Mouse (Mus musculus): ENCODE measurements around the gene Pik3r2.

The Pik3r2 gene

DNA sequence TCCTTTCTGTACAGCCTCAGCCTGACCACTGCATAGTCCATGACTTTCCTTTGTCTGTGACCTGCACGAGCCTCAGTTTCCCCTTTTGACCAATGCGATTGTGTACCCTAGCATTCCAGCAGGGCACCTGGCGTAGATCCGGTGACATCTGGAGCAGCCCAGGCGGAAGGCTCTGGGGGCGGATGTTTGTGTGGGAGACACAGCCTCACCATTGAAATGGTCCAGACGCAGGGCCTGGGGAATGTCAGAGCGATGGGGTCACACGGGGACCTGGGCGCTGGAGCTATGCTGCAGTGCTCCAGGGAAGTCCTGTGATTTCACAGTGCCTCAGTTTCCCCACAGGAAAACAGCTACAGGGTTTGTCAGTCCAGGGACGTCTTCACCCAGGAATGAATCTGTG, 34.3 kb downstream of the Pik3r2 start:
- no peak for DNase-seq (ENCODE audit: low spot score in 2 of 2)

DNA sequence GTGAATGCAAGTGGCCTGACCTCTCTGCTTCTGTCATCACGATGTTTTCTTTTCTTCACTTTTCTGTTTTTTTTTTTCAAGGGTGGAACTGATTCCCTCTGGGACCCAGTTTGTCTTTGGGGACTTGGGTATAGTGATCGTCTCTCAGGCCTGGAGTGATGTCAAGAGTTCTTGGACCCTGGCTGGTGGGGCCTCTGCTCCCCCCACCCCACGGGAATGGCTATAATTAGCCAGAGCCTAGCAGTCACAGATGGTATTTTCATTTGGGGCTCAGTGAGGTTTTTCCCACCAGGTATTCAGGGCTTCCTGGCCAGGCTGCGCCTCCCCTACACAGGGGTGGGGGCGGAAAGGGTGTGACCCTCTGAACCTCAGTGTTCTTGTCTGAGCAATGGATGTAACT, 34.9 kb downstream of the Pik3r2 start:
- DNase-seq (ENCODE audit: low spot score in 2 of 2): no peak

DNA sequence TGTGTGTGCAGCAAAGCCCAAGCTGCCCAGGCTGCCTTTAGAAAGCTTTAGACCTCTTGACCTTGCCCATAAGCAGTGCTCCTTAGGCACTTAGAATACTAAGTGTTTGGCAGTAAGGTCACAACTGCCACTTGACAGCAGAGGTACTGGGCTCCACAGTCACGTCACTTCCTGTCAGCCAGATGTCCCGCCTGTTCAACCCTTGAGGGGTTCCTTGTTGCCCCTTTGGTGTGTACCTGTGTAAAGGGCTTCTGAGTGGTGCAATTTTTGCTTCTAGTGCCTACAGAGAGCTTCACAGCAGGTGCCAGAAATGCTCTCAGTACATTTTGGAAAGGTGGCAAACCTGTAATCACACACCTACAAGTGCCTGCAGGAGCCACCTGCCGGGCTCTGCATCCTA, 38.3 kb downstream of the Pik3r2 start:
- no peak for DNase-seq (ENCODE audit: low spot score in 2 of 2)

DNA sequence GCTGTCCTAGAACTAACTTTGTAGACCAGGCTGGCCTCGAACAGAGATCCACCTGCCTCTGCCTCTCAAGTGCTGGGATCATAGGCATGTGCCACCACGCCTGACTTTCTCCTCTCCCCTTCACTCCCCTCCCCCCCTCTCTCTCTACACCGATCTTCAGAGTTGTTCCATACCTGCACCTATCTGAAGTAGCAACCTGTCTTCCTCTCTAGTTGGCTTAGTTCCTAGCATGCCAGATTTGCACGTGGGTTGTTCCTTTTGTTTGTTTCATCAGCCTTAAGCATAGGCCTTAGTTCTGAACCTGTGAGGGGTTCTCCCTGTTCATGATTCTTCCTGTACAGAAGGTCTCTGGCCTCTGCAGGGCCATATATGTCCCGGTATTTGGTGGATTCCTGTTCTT, 38.8 kb downstream of the Pik3r2 start:
- DNase-seq (ENCODE audit: low spot score in 2 of 2): no peak

DNA sequence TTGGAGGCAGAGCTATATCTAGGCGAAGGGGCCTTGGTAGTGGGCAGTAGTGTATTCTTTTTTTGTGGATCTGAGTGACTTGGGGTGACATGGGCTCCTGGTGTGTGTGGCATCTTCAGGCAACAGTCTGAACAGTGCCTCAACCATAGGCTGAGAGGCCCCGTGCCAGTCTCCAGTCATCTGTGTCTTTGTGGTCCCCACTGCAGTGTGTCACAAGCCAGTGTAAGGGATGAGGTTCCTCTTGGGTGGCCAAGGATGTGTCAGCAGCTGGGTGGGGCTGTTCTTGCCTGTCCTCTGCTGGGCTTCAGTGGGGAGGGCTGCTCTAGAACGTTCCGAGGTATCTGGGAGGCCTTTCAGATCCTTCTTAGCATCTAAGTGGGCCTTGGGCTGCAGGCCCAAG, 45.6 kb downstream of the Pik3r2 start:
- peak; percentile 48 to 69 for DNase-seq (ENCODE audit: low spot score in 2 of 2)

DNA sequence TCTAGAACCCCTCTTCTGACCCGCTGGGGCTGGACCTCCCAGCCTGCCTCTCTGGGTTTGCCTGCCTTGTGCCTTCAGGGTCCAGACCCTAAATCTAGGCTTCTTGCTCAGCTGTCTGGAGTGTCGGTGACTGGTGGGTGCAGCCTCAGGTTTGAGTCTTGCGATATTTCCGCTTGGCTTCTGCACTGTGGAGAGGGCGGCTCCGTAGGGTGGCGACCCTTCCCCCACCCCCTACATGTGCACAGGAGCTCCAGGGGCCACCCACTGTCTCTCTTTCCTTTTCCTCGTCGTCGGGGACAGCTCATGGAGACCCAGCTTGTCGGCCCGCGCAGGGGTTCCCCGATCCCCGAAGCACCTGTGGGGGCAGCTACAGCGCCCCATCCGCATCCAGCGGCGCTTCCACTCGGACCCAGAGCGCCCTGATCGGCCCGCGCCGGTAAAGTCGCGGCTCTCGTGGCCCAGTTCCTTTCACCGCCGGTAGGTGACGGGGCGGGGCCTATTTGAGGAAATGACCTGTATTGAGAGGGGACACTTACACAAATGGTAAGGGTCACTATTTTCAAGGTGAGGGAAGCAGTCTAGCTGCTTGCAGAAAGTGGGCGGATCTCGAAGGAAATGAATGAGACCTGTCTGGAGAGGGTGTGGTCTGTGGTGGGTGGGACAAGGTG, 46.6 kb downstream of the Pik3r2 start:
- DNase-seq (ENCODE audit: low spot score in 2 of 2): peak; percentile 58 to 79

DNA sequence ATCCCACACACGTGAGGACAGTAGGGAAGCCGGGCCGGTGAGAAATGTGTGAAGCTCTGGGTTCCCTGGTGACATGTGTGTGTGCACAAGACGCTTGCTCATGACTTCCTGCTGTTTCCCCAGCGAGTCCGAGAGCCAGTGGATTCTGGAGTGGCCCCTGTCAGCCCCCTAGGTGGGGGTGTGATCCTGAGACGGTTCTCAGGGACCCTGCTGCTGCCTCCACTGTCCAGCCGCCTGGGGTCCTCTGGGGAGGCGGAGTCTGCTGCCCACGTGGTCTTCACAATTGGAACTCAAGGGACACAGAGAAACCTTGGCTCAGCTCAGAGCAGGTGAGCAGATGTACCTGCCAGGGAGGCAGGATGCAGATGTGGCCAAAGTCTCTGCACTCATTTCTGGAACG, 49.8 kb downstream of the Pik3r2 start:
- DNase-seq (ENCODE audit: low spot score in 2 of 2): no peak

DNA sequence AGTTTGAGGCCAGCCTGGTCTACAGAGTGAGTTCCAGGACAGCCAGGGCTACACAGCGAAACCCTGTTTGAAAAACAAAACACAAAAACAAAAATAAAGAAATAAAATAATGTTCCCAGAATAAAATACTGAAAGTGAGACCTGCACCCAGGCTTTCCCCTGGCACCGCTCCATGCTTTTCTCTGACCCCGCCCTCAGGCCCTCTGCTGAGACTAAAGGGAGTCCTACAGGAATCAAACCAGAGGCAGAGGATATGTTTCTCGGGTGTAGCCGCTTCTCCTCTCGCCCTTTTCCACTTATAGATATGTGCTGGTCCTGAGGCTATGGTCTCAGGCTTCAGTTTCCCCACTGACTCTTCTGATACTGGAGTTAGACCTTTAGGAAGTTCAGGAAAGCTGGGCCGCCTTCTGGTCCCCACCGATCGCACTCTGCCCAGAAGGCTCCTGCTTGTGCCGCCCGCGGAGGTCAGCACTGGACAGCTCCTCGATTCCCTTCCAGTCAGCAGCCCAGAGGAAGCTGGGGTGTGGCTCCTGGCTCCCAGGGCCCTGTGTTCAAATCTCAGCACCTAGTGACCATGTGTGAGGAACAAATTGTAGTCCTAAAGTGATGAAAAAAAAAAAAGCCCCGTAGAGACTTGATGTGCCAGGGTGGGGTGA, 50.6 kb downstream of the Pik3r2 start:
- DNase-seq (ENCODE audit: low spot score in 2 of 2): peak in 1 of 2 experiments; percentile 70

DNA sequence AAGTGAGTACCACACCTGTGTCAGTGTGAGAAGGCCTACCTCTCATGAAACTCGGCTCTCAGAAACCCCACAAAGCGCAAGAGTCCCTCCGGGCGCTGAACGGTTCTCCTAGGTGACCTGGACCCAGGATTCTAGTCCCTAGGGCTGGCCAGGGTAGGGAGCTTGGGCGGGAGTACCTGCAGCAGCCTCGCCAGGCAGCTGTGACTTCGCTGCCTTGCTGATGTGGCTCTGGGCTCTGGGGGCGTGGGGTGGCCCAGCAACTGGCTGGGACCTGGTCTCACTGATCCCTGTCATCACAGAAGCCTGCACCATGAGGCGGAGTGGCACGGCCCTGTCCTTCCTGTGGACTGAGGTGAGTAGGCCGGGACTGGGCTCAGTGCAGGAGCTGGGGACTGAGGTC, 52.3 kb downstream of the Pik3r2 start:
- DNase-seq (ENCODE audit: low spot score in 2 of 2): no peak

DNA sequence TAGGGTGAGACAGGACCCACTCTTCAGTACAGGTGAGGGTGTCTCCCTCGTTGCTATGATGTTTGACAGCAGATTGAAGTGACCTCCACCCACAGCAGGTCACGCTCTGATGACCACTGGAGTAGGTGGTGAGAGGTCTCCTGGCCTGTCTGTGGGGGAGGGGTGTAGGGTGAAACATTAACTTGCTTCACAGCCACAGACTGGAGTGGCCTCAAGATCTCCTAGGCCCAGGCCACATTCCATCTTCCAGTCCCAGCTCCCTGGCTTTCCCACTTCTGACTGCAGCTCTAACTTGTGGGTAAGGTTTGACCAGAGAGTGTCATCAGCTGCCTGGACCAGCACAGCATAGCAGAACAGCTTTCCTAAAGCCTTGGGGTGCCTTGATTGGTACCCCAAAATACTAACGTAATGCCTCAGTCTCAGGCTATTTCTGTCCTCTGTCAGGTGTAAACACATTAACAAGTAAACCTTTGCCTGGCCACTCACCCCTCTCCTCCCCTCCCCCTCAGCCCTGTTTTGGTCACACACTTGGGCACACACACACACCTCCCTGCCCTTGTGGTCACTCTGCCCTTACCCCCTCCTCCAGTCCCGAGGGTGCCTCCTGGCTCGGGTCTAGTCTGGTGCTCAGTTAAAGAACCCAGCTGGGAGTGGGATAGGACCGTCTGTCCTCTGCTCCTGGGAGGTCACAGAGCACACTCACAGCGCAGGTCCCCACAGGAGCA, 52.9 kb downstream of the Pik3r2 start, which contains the start of gene Pde4c:
Gene Pde4c (plus strand): TSS at position 235 of the 725 bp plus-strand sequence.
- no peak for DNase-seq (ENCODE audit: low spot score in 2 of 2)

DNA sequence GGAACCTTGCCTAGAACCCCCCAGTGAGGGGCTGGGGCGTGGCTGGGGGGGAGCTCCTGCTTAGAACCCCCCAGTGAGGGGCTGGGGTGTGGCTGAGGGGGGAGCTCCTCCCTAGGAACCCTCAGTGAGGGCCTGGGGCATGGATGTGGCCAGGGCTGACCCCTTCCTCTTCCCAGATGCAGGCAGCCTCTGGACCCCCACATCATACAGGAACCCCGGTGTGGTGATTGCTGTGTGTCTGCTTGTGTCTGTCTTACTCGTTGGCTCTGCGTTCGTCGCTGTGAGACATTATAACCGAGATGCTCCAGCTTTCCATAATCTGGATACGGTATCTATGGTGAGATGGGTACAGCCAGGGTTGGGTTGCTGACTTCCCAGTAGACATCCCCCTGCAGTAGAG, 54.9 kb downstream of the Pik3r2 start:
- DNase-seq (ENCODE audit: low spot score in 2 of 2): no peak

DNA sequence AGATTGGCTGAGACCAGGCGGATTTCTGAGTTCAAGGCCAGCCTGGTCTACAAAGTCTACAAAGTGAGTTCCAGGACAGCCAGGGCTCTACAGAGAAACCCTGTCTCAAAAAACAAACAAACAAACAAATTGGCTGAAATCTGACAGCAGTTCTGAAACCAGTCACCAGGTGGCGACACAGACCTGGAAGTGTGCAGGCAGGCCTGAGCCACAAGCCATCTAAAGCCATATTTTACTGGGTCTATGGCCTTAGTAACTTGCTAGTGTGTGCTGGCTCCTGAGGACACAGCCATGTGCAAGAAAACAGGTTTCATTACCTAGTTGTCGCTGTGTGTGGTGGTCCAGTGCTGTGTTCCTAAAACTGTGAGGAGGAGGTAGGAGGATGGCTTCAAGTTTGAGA, 55.8 kb downstream of the Pik3r2 start:
- DNase-seq (ENCODE audit: low spot score in 2 of 2): peak; percentile 79 to 93

DNA sequence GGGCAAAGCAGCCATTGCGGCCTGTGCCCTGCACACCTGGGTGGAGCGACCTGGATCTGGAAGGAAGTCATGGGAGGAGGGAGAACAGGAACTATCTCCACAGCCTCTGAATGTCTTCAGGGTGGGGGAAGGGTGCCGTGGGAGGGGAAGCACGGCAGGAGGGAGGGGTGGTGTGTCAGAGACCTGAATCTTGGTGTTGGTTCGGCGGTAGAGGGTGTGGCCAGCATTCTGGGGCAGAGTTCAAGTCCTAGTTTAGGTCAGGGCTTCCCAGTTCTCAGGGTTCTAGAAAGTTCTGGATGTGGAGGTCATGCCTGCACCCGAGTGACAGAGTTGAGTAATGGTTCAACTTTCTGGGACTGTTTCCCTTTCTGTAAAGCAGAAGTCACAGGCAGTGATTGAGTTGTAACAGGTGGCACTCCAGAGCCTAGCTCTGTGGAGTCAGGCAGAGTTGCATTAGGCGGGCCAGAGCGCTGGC, 56.7 kb downstream of the Pik3r2 start:
- DNase-seq (ENCODE audit: low spot score in 2 of 2): peak in 1 of 2 experiments; percentile 63

DNA sequence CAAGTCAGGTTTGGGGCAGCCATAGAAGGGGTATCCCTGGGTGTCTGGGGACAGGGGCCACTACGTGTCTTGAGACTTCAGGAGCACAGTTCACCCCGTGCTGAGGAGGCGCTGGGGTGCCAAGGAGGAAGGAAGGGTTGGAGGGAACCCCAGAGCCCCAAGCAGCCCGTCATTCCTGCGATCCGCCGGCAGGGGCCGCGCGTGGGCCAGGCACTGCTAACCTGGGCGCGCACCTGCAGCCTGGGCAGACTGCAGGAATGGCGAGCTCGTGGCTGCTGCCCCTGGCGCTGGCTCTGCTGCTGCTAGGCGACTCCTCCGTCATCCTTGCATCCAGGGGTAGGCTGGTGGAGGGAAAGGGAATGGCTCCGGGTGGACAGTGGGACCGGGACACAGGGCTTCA, 58.2 kb downstream of the Pik3r2 start, which contains the start of gene Gm3336:
Gene Gm3336 (plus strand): TSS at position 247 of the 400 bp plus-strand sequence.
- DNase-seq (ENCODE audit: low spot score in 2 of 2): peak; percentile 75 to 92
